Mouse (Mus musculus): Measurements from ENCODE around the gene Elk3.

DNA sequence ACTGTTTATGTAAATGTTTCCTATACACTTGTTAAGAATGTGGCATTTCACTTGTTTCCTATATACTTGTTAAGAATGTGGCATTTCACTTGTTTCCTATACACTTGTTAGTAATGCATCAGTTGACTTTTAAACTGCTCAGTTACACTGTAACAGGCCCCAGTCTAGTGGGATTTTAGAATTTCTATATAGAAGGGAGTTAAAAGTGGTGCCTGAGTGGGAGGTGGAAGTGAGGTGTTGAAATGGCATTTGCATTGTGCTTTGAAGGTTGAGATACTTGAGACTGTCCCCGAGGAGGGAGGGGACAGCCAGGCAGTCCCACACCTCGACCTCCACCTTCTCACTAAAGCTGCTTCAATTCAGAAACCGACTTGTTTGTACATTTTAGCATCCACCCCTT, 49.7 kb upstream of the Elk3 start:
- TF ChIP-seq CTCF (IDR thresholded peaks at IDR 0.05; ENCODE audit: borderline replicate concordance, insufficient read depth, low read length), result no peak
- no peak for TF ChIP-seq POLR2A (IDR thresholded peaks at IDR 0.05; ENCODE audit: low read depth, low read length)
